Mouse (Mus musculus): ENCODE measurements around the gene Prrxl1. TPM values are rescaled to one million over a fixed set of nuclear protein-coding genes. Genes with fewer than 3 reads are reported as not detected.

The Prrxl1 gene
- total and polyA plus RNA-seq, 2 experiments from 2014 or later = 0.05 to 0.10 TPM

DNA sequence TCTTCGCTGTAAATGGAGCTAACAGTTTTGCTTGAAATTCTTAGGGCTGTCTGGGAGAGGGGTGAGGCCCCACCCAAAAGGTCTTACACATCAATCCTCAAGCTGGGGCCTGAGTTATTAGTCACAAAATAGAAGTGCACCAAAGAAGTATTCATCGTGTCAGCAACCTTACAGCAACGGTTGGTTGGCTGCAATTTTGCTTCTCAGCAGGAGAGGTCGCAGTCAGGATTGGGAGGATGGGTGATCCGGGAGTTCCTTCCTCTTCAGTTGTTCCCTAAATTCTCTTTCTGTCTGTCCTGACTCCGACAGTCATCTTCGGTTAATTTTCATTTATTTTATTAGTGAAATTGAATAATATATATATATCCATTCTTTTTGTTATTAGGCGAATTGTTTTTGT lies 26.7 kb upstream of the Prrxl1 start:
- no peaks in the 10 kb centered on the region for H3K27me3 ChIP-seq (ENCODE audit: insufficient read depth, low read length)
- peak; percentile 45 for TF ChIP-seq CTCF (IDR thresholded peaks at IDR 0.05; ENCODE audit: low read depth)
- H3K4me1 ChIP-seq (ENCODE audit: insufficient read depth) = no peaks in the 10 kb centered on the region
- H3K4me2 ChIP-seq (ENCODE audit: low read depth) = no peak overlapping the region
- ATAC-seq = no peak
- H3K9ac ChIP-seq = no peak overlapping the region
- peaks cover 55% of the 10 kb centered on the region for H3K36me3 ChIP-seq (ENCODE audit: insufficient read depth)
- H3K9me3 ChIP-seq (ENCODE audit: low read length) = no peaks in the 10 kb centered on the region
- 51% methylated on average over 8 of the region's 8 CpGs for WGBS
- H3K27ac ChIP-seq (ENCODE audit: low read depth, low read length) = no peak overlapping the region
- no peak for DNase-seq
- no peak overlapping the region for H3K4me3 ChIP-seq (ENCODE audit: low read depth, low read length)

DNA sequence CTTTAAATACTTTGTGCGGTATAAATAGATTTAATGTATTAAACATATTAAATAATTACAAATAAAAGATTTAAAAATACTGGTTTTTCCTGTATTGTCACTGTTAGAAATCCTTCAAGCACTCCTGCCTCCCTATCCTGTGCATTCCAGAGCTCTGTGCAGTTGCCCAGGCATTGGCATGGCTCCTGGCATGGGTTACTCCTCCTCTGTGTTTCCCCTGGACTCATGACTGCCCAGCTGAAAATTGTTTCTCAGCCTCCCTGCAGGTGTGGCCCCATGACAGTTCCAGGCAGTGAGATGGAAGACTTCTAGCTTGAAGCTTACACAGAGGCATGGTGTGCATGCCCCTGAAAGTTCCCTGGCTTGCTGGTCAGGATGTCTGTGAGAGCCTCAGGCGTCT lies 20.8 kb upstream of the Prrxl1 start:
- H3K36me3 ChIP-seq (ENCODE audit: insufficient read depth) = peaks cover 40% of the 10 kb centered on the region
- ATAC-seq (no peak), DNase-seq (no peak)
- no peak overlapping the region for H3K27ac ChIP-seq (ENCODE audit: low read depth, low read length)
- WGBS = 96% methylated on average over 2 of the region's 2 CpGs
- H3K9ac ChIP-seq = no peak overlapping the region
- no peaks in the 10 kb centered on the region for H3K9me3 ChIP-seq (ENCODE audit: low read length)
- H3K4me2 ChIP-seq (ENCODE audit: low read depth) = no peak overlapping the region
- H3K4me1 ChIP-seq (ENCODE audit: insufficient read depth) = no peaks in the 10 kb centered on the region
- H3K4me3 ChIP-seq (ENCODE audit: low read depth, low read length) = no peak overlapping the region
- no peak for TF ChIP-seq CTCF (IDR thresholded peaks at IDR 0.05; ENCODE audit: low read depth)
- H3K27me3 ChIP-seq (ENCODE audit: insufficient read depth, low read length) = no peaks in the 10 kb centered on the region

DNA sequence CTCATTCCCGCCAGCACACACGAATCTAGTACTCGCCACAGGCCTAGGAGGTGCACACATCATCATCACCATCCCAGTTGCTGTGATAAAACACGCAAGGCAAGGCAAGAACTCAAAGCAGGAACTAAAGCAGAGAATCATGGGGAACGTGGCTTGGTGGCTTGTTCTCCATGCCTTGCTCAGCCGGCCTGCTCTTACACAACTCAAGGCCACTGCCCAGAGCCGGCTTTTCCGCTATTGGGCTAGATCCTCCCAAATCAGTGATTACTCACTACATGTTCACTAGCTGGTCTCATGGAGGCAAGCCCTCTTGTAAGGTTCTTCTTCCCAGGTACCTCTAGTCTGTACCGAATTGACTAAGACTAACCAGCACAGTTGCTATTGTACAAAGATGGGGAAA lies 15.5 kb upstream of the Prrxl1 start:
- no peaks in the 10 kb centered on the region for H3K9me3 ChIP-seq (ENCODE audit: low read length)
- H3K27ac ChIP-seq (ENCODE audit: low read depth, low read length) = no peak overlapping the region
- ATAC-seq = no peak
- no peak for DNase-seq
- peaks cover 5% of the 10 kb centered on the region for H3K36me3 ChIP-seq (ENCODE audit: insufficient read depth)
- H3K4me3 ChIP-seq (ENCODE audit: low read depth, low read length) = no peak overlapping the region
- no peaks in the 10 kb centered on the region for H3K27me3 ChIP-seq (ENCODE audit: insufficient read depth, low read length)
- no peak overlapping the region for H3K9ac ChIP-seq
- TF ChIP-seq CTCF (IDR thresholded peaks at IDR 0.05; ENCODE audit: low read depth) = no peak
- no peak overlapping the region for H3K4me2 ChIP-seq (ENCODE audit: low read depth)
- WGBS = 92% methylated on average over 9 of the region's 9 CpGs
- no peaks in the 10 kb centered on the region for H3K4me1 ChIP-seq (ENCODE audit: insufficient read depth)

DNA sequence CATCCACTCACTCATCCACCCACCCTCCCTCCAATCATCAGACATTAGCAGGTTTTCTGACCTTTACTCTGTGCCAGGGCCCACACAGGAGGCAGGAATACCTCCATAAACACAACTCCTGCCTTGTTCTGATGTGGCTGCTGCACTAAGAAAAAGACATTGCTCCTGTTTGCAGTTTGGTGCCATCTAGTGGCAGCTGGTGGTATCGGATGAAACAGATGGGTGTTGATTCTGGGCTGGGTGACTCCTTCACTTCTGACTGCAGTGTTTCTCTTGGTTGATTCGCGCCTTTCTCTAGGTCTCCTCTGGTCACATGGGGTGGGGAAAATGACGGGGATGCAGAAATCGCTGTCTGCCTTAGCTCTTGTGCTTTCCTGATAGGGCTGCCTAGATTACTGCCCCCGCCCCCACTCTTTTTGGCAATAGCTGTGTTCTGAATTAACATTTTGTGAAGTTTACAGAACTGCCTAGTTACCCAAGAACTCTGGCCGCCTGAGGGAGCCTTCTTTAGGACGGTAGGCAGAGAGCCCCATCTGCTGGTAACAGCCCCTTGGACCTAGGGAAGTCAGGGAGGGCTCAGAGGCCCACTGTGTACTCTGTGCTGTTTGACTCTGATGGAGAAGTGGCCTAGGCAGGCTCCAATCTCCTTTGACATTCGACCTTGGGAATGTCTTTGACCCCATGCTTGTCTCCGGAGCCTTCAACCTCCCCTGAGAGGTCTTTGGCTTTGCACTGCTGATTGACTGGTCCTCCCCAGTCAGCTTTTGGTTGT lies 12.0 kb upstream of the Prrxl1 start:
- no peak overlapping the region for H3K9ac ChIP-seq
- no peaks in the 10 kb centered on the region for H3K9me3 ChIP-seq (ENCODE audit: low read length)
- H3K27ac ChIP-seq (ENCODE audit: low read depth, low read length) = no peak overlapping the region
- 12% methylated on average over 10 of the region's 10 CpGs for WGBS
- H3K4me1 ChIP-seq (ENCODE audit: insufficient read depth) = no peaks in the 10 kb centered on the region
- no peak overlapping the region for H3K4me3 ChIP-seq (ENCODE audit: low read depth, low read length)
- peak; percentile 97 for TF ChIP-seq CTCF (IDR thresholded peaks at IDR 0.05; ENCODE audit: low read depth)
- peaks cover 6% of the 10 kb centered on the region for H3K27me3 ChIP-seq (ENCODE audit: insufficient read depth, low read length)
- ATAC-seq = peak; percentile 86
- peak; percentile 90 for DNase-seq
- H3K4me2 ChIP-seq (ENCODE audit: low read depth) = no peak overlapping the region
- no peaks in the 10 kb centered on the region for H3K36me3 ChIP-seq (ENCODE audit: insufficient read depth)

- no peak for DNase-seq
- H3K27ac ChIP-seq (ENCODE audit: low read depth, low read length) = no peak overlapping the region
- no peaks in the 10 kb centered on the region for H3K36me3 ChIP-seq (ENCODE audit: insufficient read depth)
- no peak overlapping the region for H3K4me3 ChIP-seq (ENCODE audit: low read depth, low read length)
- H3K4me1 ChIP-seq (ENCODE audit: insufficient read depth) = no peaks in the 10 kb centered on the region
- no peak for ATAC-seq
- H3K9me3 ChIP-seq (ENCODE audit: low read length) = no peaks in the 10 kb centered on the region
- TF ChIP-seq CTCF (IDR thresholded peaks at IDR 0.05; ENCODE audit: low read depth) = no peak
- WGBS = 73% methylated on average over 3 of the region's 3 CpGs
- H3K9ac ChIP-seq = no peak overlapping the region
- peaks cover 30% of the 10 kb centered on the region for H3K27me3 ChIP-seq (ENCODE audit: insufficient read depth, low read length)
- no peak overlapping the region for H3K4me2 ChIP-seq (ENCODE audit: low read depth)
These were observed 8.8 kb upstream of the Prrxl1 start for GRCm38 (mm10) chr14:32590377-32590776.

- ATAC-seq = peak; percentile 69
- H3K27ac ChIP-seq (ENCODE audit: low read depth, low read length) = no peak overlapping the region
- WGBS = under 1% methylated on average over 78 of the region's 78 CpGs
- DNase-seq = peak; percentile 73
- H3K9ac ChIP-seq = no peak overlapping the region
- no peak for TF ChIP-seq CTCF (IDR thresholded peaks at IDR 0.05; ENCODE audit: low read depth)
- H3K4me3 ChIP-seq (ENCODE audit: low read depth, low read length) = peak overlapping the region; percentile 27
- H3K4me2 ChIP-seq (ENCODE audit: low read depth) = peak overlapping the region; percentile 50
- H3K36me3 ChIP-seq (ENCODE audit: insufficient read depth) = no peaks in the 10 kb centered on the region
- H3K4me1 ChIP-seq (ENCODE audit: insufficient read depth) = peaks cover 6% of the 10 kb centered on the region; the same call in 1 of the 2 replicates
- H3K27me3 ChIP-seq (ENCODE audit: insufficient read depth, low read length) = peaks cover 75% of the 10 kb centered on the region
- no peaks in the 10 kb centered on the region for H3K9me3 ChIP-seq (ENCODE audit: low read length)
These were observed 1.7 kb upstream of the Prrxl1 start for GRCm38 (mm10) chr14:32597232-32598231.

Data from forebrain, postnatal 0 days (tissue).